Mouse (Mus musculus): Measurements from ENCODE around the gene Abhd4. TPM values are rescaled to one million over a fixed set of nuclear protein-coding genes. Genes with fewer than 3 reads are reported as not detected.

The Abhd4 gene
- 9.8 TPM for polyA plus RNA-seq (2015; fragmentation: Illumina TruSeq; extraction: RNeasy Lipid Tissue Mini Kit (QIAGEN cat#74804); ENCODE audit: insufficient read depth, low read depth, low replicate concordance)

DNA sequence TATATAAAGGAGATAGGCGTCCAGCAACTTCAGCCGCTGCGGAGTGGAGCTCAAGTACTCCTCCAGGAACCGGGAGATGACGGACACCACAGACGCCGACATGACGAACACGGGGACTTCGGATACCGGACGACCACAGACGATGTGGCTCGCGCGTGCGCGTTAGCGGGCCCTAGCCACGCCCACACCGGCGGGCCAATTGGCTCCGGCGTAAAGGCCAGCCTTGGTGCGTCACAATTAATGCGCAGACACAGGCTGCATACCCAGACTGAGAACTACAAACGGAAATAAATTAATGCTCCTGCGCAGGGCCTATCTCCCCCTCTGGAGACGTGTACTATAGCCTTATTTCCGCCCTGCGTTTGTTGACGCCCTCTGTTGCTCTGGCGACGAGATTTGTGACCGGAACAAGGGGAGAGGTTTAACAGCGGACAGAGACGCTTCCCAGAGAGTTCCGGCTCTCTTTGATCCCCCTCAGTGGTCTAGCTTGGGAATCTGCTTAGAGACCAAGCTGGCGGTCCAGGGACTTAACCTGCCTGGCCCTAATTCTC is at the start of gene Abhd4, which contains the start of gene Dad1:
Abhd4 (plus strand) TSS at position 448 of the 551 bp plus-strand sequence.
Dad1 (minus strand) TSS at position 364 of the 551 bp plus-strand sequence.

DNA sequence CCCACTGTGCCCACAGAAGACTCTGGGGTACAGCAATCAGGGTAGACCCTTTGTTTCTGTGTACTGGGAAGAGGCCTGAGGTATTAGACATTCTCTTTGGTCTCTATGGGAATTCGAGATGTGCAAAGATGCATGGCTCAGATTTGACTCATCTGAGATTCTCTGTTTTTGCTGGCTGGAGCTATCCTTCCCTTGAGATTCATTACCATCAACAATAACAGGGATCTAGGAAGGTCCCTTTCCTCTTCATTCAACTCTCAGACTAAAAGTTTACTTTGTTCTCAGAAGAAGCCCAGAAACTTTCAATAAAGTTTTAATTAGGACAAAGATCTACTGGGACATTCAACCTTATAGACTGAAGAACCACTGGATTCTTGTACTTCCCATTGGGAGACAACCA is 30.9 kb downstream of the Abhd4 start, which contains the start of gene Olfr49:
Olfr49 (minus strand) TSS at position 101 of the 400 bp plus-strand sequence.

Other genes starting within 250 kb of the Abhd4 start
- 73.9 TPM for gene Dad1, start 84 bp upstream of the Abhd4 start, polyA plus RNA-seq (2015; fragmentation: Illumina TruSeq; extraction: RNeasy Lipid Tissue Mini Kit (QIAGEN cat#74804); ENCODE audit: insufficient read depth, low read depth, low replicate concordance)
- not detected for gene Olfr49, start 30.8 kb downstream of the Abhd4 start, polyA plus RNA-seq (2015; fragmentation: Illumina TruSeq; extraction: RNeasy Lipid Tissue Mini Kit (QIAGEN cat#74804); ENCODE audit: insufficient read depth, low read depth, low replicate concordance)
- gene Oxa1l, start 106.6 kb downstream of the Abhd4 start, polyA plus RNA-seq (2015; fragmentation: Illumina TruSeq; extraction: RNeasy Lipid Tissue Mini Kit (QIAGEN cat#74804); ENCODE audit: insufficient read depth, low read depth, low replicate concordance): 10.0 TPM
- 1.5 TPM for gene Slc7a7, start 163.6 kb downstream of the Abhd4 start, polyA plus RNA-seq (2015; fragmentation: Illumina TruSeq; extraction: RNeasy Lipid Tissue Mini Kit (QIAGEN cat#74804); ENCODE audit: insufficient read depth, low read depth, low replicate concordance)
- gene Mrpl52, start 172.7 kb downstream of the Abhd4 start, polyA plus RNA-seq (2015; fragmentation: Illumina TruSeq; extraction: RNeasy Lipid Tissue Mini Kit (QIAGEN cat#74804); ENCODE audit: insufficient read depth, low read depth, low replicate concordance): 57.1 TPM
- gene Mmp14, start 177.4 kb downstream of the Abhd4 start, polyA plus RNA-seq (2015; fragmentation: Illumina TruSeq; extraction: RNeasy Lipid Tissue Mini Kit (QIAGEN cat#74804); ENCODE audit: insufficient read depth, low read depth, low replicate concordance): 16.8 TPM
- 15.9 TPM for gene Lrp10, start 209.9 kb downstream of the Abhd4 start, polyA plus RNA-seq (2015; fragmentation: Illumina TruSeq; extraction: RNeasy Lipid Tissue Mini Kit (QIAGEN cat#74804); ENCODE audit: insufficient read depth, low read depth, low replicate concordance)
- not detected for gene Rem2, start 221.9 kb downstream of the Abhd4 start, polyA plus RNA-seq (2015; fragmentation: Illumina TruSeq; extraction: RNeasy Lipid Tissue Mini Kit (QIAGEN cat#74804); ENCODE audit: insufficient read depth, low read depth, low replicate concordance)